Mouse (Mus musculus) heart, adult 2 months (tissue): Measurements from ENCODE around the gene Fgfr2.
"Not testable (repeated sequence)": the region's sequence is repeated elsewhere in the genome, so short reads cannot be mapped to it uniquely, and the experiment has no call there.

ENCODE experiments used
- CTCF ChIP-seq: fragments of 200-600 bp; IDR thresholded peaks from 2 replicates; pipeline ENCODE4 v1.8.1; 2022; ENCODE audit warnings: antibody characterized with exemption, mild to moderate bottlenecking, moderate library complexity
- EP300 ChIP-seq: fragments of 200-500 bp; IDR thresholded peaks from 2 replicates; pipeline ENCODE4 v1.6.1; 2011; ENCODE audit warnings: low read depth, low read length, control low read depth; ENCODE audit not compliant: insufficient read depth
- POLR2A ChIP-seq: fragments of 200-500 bp; IDR thresholded peaks from 2 replicates; pipeline ENCODE4 v1.6.1; 2011; ENCODE audit warnings: mild to moderate bottlenecking, low read depth, low read length, control low read depth; ENCODE audit not compliant: insufficient read depth

- TF ChIP-seq POLR2A, CTCF, EP300: not testable (repeated sequence)
These were observed 1706.4 kb downstream of the Fgfr2 start for GRCm38 (mm10) chr7:131416742-131417141.
